ENCODE assay signal across 15 mouse cellular contexts in genomic region chr10:79937775-79938526, GRCm38 (mm10). TPM values are rescaled to one million over a fixed set of nuclear protein-coding genes. Genes with fewer than 3 reads are reported as not detected.
DNase-seq lines count a peak whose midpoint lies in the region; ATAC-seq and TF ChIP-seq lines count a peak whose summit lies in the region.
"Had no signal": no experiment of that assay in that cellular context is flagged by ENCODE, and none has a peak within 500 bp of the region (broad histone marks: within the 10 kb centered on the region; RNA-seq: fewer than 3 reads in every experiment).

No protein-coding gene starts in this region.

- no peak for DNase-seq in heart, postnatal 36 days
- no peak for DNase-seq in CH12.LX (ENCODE audit: extremely low read depth)
- peak; percentile 60 for DNase-seq in kidney, adult 18-20 months
- DNase-seq in liver, embryonic 11.5 days (ENCODE audit: low spot score): no peak
- DNase-seq in thymus, postnatal 25 days: no peak
- DNase-seq in adrenal gland, postnatal 36 days: no peak
- DNase-seq in cerebellum, adult 18-20 months: no peak

- in situ Hi-C loops in CH12.LX (cut with MboI; ENCODE audit: low pct_ligation_motif_present, low pct_unique_long_range_greater_than_20kb, low sequenced_read_pairs): no loop called here

- peaks cover 22% of the 10 kb centered on the region; the same call in 1 of the 2 replicates for H3K36me3 ChIP-seq in heart, embryonic 14.5 days (ENCODE audit: control insufficient read depth, insufficient read depth, low read length)
- peaks cover 61 to 90% of the 10 kb centered on the region in 2 experiments for H3K36me3 ChIP-seq in CH12.LX (replicated peaks in 1 of 2; ENCODE audit: control insufficient read depth in 1 of 2, insufficient read depth in 1 of 2, low read length in 1 of 2)
- H3K36me3 ChIP-seq in liver, embryonic 11.5 days (ENCODE audit: control insufficient read depth, insufficient read depth, low read length): peaks cover 15% of the 10 kb centered on the region; the same call in 1 of the 2 replicates
- H3K36me3 ChIP-seq: forebrain, embryonic 15.5 days had no signal

- H3K27ac ChIP-seq in heart, embryonic 14.5 days (replicated peaks in 1 of 2; ENCODE audit: control insufficient read depth in 1 of 2, insufficient read depth in 1 of 2, low read depth in 2 of 2, low read length in 2 of 2): 0 out of 4 replicates have a peak overlapping the region, but pooled peaks of 1 of the 2 experiments have one; percentile 80
- peak overlapping the region; percentile 97 for H3K27ac ChIP-seq in CH12.LX (ENCODE audit: insufficient read depth, low read depth)
- peak overlapping the region; percentile 34; the same call in 1 of the 2 replicates for H3K27ac ChIP-seq in liver, embryonic 11.5 days (ENCODE audit: low read depth, low read length)
- H3K27ac ChIP-seq: forebrain, embryonic 15.5 days had no signal

- no peak for TF ChIP-seq RAD21 in CH12.LX (IDR thresholded peaks at IDR 0.05; ENCODE audit: low read depth, low read length)

- no peaks in the 10 kb centered on the region for H3K9me3 ChIP-seq in heart, embryonic 14.5 days (ENCODE audit: control insufficient read depth, low read length)
- H3K9me3 ChIP-seq in CH12.LX (replicated peaks; ENCODE audit: low read length): no peaks in the 10 kb centered on the region
- no peaks in the 10 kb centered on the region for H3K9me3 ChIP-seq in liver, embryonic 11.5 days (ENCODE audit: control insufficient read depth, low read length)
- H3K9me3 ChIP-seq: forebrain, embryonic 15.5 days; lung, embryonic 15.5 days had no signal

- no peak overlapping the region for H3K4me3 ChIP-seq in heart, embryonic 14.5 days (ENCODE audit: control insufficient read depth in 1 of 2, insufficient read depth in 1 of 2, low read depth in 1 of 2, low read length in 2 of 2)
- H3K4me3 ChIP-seq in CH12.LX (replicated peaks in 1 of 3; ENCODE audit: low read depth in 2 of 3, low read length in 2 of 3, poor library complexity in 1 of 3): peak overlapping the region in 1 of 3 experiments; percentile 40
- H3K4me3 ChIP-seq in liver, embryonic 11.5 days (ENCODE audit: low read depth, low read length): no peak overlapping the region
- H3K4me3 ChIP-seq: forebrain, embryonic 15.5 days had no signal

- H3K4me2 ChIP-seq in heart, embryonic 14.5 days (ENCODE audit: low read length): peak overlapping the region; percentile 60; the same call in 1 of the 2 replicates
- H3K4me2 ChIP-seq in CH12.LX (ENCODE audit: insufficient read depth, low read depth, poor library complexity, severe bottlenecking): no peak overlapping the region; the same call in 1 of the 2 replicates
- peak overlapping the region; percentile 25 for H3K4me2 ChIP-seq in liver, embryonic 11.5 days
- H3K4me2 ChIP-seq: forebrain, embryonic 15.5 days had no signal

- 88% methylated on average over 11 of the region's 11 CpGs for WGBS in heart, embryonic 14.5 days
- WGBS in liver, embryonic 11.5 days: 62% methylated on average over 11 of the region's 11 CpGs

- H3K9ac ChIP-seq in heart, embryonic 14.5 days (ENCODE audit: low read length): no peak overlapping the region
- H3K9ac ChIP-seq in CH12.LX (ENCODE audit: insufficient read depth, low read depth): no peak overlapping the region
- H3K9ac ChIP-seq in liver, embryonic 11.5 days (ENCODE audit: low read depth, low read length): peak overlapping the region; percentile 34
- H3K9ac ChIP-seq: forebrain, embryonic 15.5 days; lung, embryonic 15.5 days had no signal

- intact Hi-C loops in heart, postnatal 36 days (cut with DNase I): no loop called here

- H3K4me1 ChIP-seq in heart, embryonic 14.5 days (ENCODE audit: control insufficient read depth in 2 of 2, insufficient read depth in 2 of 2, low read length in 2 of 2): peaks cover 46 to 63% of the 10 kb centered on the region in 2 experiments
- H3K4me1 ChIP-seq in CH12.LX (ENCODE audit: control insufficient read depth in 1 of 2, insufficient read depth in 2 of 2): peaks cover 79 to 96% of the 10 kb centered on the region in 2 experiments
- H3K4me1 ChIP-seq in liver, embryonic 11.5 days (replicated peaks; ENCODE audit: control insufficient read depth, insufficient read depth, low read length): peaks cover 64% of the 10 kb centered on the region

- H3K79me2 ChIP-seq in CH12.LX (replicated peaks; ENCODE audit: control insufficient read depth, extremely low read depth, insufficient read depth, poor library complexity, severe bottlenecking): peaks cover 86% of the 10 kb centered on the region

- no peak for ATAC-seq in heart, embryonic 14.5 days (ENCODE audit: insufficient number of reproducible peaks, insufficient read depth, low FRiP score, low read depth)
- ATAC-seq in liver, embryonic 11.5 days (replicated peaks; ENCODE audit: low FRiP score): peak; percentile 48
- ATAC-seq: forebrain, embryonic 15.5 days had no signal

- no peaks in the 10 kb centered on the region for H3K27me3 ChIP-seq in heart, embryonic 14.5 days (ENCODE audit: control insufficient read depth, insufficient read depth, low read length)
- H3K27me3 ChIP-seq in CH12.LX (replicated peaks): no peaks in the 10 kb centered on the region
- H3K27me3 ChIP-seq in liver, embryonic 11.5 days (replicated peaks; ENCODE audit: control insufficient read depth, insufficient read depth, low read length): no peaks in the 10 kb centered on the region
- H3K27me3 ChIP-seq: forebrain, embryonic 15.5 days; lung, embryonic 15.5 days had no signal

- no peak for TF ChIP-seq EP300 in CH12.LX (IDR thresholded peaks at IDR 0.05; ENCODE audit: low read length)

- TF ChIP-seq POLR2A in CH12.LX (IDR thresholded peaks at IDR 0.05; ENCODE audit: low read depth, low read length): peak; percentile 23; the same call in 1 of the 2 replicates

- dilution Hi-C loops in CH12.LX (cut with MboI; ENCODE audit: extremely low pct_ligation_motif_present, extremely low pct_unique_long_range_greater_than_20kb, low sequenced_read_pairs): no loop called here

- TF ChIP-seq CTCF in CH12.LX (conservative IDR thresholded peaks at IDR 0.05 in 1 of 2, IDR thresholded peaks at IDR 0.05 in 1 of 2; ENCODE audit: low read depth in 2 of 2, low read length in 2 of 2): peak in 1 of 2 experiments; percentile 5; a peak in 1 of 4 replicates

TF ChIP-seq in CH12.LX, 34 proteins besides CTCF, POLR2A, EP300 and RAD21 (continues in another document):
- TF ChIP-seq TCF12 (IDR thresholded peaks at IDR 0.05; ENCODE audit: low read depth, low read length) (0 out of 2 replicates have a peak, but pooled peaks have one; percentile 2), PAX5 (IDR thresholded peaks at IDR 0.05; ENCODE audit: low read length) (no peak), NRF1 (IDR thresholded peaks at IDR 0.05; ENCODE audit: low read depth, low read length) (no peak), MYC (IDR thresholded peaks at IDR 0.05; ENCODE audit: low read depth, low read length) (peak; percentile 31; the same call in 1 of the 2 replicates), MAFK (IDR thresholded peaks at IDR 0.05; ENCODE audit: insufficient replicate concordance, low read length) (no peak), CHD1 (IDR thresholded peaks at IDR 0.05; ENCODE audit: low read depth, low read length) (0 out of 2 replicates have a peak, but pooled peaks have one; percentile 37), USF1 (IDR thresholded peaks at IDR 0.05; ENCODE audit: low read depth, low read length) (peak; percentile 48), RCOR1 (conservative IDR thresholded peaks at IDR 0.05; ENCODE audit: low read depth, low read length) (no peak), MXI1 (IDR thresholded peaks at IDR 0.05; ENCODE audit: low read depth, low read length) (peak; percentile 55), NELFE (IDR thresholded peaks at IDR 0.05; ENCODE audit: low read depth, low read length) (no peak)

RNA-seq across cellular contexts. Expression of gene Arid3a, which starts 11.1 kb away (rescaled TPM):
- polyA plus RNA-seq in heart, embryonic 14.5 days (2014; fragmentation: Nextera tagmentation; extraction: Ambion mirVana): 1.9 and 2.8 TPM in 2 replicates
- total RNA-seq in heart, postnatal 36 days (2021): 1 to 10 TPM; 1.9 to 2.6 TPM
- total RNA-seq in CH12.LX (2012; rRNA removed) (114 and 161 TPM in 2 replicates), CH12.LX (2014; rRNA removed) (45.9 and 48.4 TPM in 2 replicates)
- 84.7 and 94.4 TPM in 2 replicates for polyA plus RNA-seq in CH12.LX (2012; ENCODE audit: insufficient read length, low read depth)
- polyA plus RNA-seq in liver, embryonic 11.5 days (2014; fragmentation: Nextera tagmentation; extraction: Ambion mirVana): 10.8 and 12.4 TPM in 2 replicates
- total RNA-seq in adrenal gland, postnatal 36 days (2021): 1 to 10 TPM; 3.0 to 4.1 TPM

RNA-seq across cellular contexts. Expression of gene R3hdm4, which starts 16.9 kb away (rescaled TPM):
- polyA plus RNA-seq in heart, embryonic 14.5 days (2014; fragmentation: Nextera tagmentation; extraction: Ambion mirVana): 96.7 and 98.5 TPM in 2 replicates
- total RNA-seq in heart, postnatal 36 days (2021): 10 to 100 TPM; 81.0 to 88.1 TPM
- total RNA-seq in CH12.LX (2012; rRNA removed): 20.9 and 22.3 TPM in 2 replicates
- total RNA-seq in CH12.LX (2014; rRNA removed): 8.9 and 10.5 TPM in 2 replicates
- polyA plus RNA-seq in CH12.LX (2012; ENCODE audit: insufficient read length, low read depth): 53.2 and 59.4 TPM in 2 replicates
- 99.4 and 104 TPM in 2 replicates for polyA plus RNA-seq in liver, embryonic 11.5 days (2014; fragmentation: Nextera tagmentation; extraction: Ambion mirVana)
- 100 to 1,000 TPM; 104 to 118 TPM for total RNA-seq in adrenal gland, postnatal 36 days (2021)

RNA-seq across cellular contexts. Expression of gene Kiss1r, which starts 21.2 kb away (rescaled TPM):
- 0.19 and 0.70 TPM in 2 replicates for polyA plus RNA-seq in heart, embryonic 14.5 days (2014; fragmentation: Nextera tagmentation; extraction: Ambion mirVana)
- under 1 TPM; 0.17 to 0.38 TPM for total RNA-seq in heart, postnatal 36 days (2021)
- total RNA-seq in CH12.LX (2012; rRNA removed): 0.21 and 0.76 TPM in 2 replicates
- 0.24 and 0.32 TPM in 2 replicates for total RNA-seq in CH12.LX (2014; rRNA removed)
- polyA plus RNA-seq in CH12.LX (2012; ENCODE audit: insufficient read length, low read depth): 0.17 and 0.20 TPM in 2 replicates
- polyA plus RNA-seq in liver, embryonic 11.5 days (2014; fragmentation: Nextera tagmentation; extraction: Ambion mirVana): 0.66 and 0.75 TPM in 2 replicates
- total RNA-seq in adrenal gland, postnatal 36 days (2021): 1 to 10 TPM; 1.2 to 1.3 TPM

RNA-seq across cellular contexts. Expression of gene Wdr18, which starts 22.0 kb away (rescaled TPM):
- 73.2 and 84.4 TPM in 2 replicates for polyA plus RNA-seq in heart, embryonic 14.5 days (2014; fragmentation: Nextera tagmentation; extraction: Ambion mirVana)
- total RNA-seq in heart, postnatal 36 days (2021): 10 to 100 TPM; 25.6 to 28.8 TPM
- total RNA-seq in CH12.LX (2012; rRNA removed) (92.1 and 111 TPM in 2 replicates), CH12.LX (2014; rRNA removed) (59.7 and 70.8 TPM in 2 replicates)
- 54.2 and 69.7 TPM in 2 replicates for polyA plus RNA-seq in CH12.LX (2012; ENCODE audit: insufficient read length, low read depth)
- polyA plus RNA-seq in liver, embryonic 11.5 days (2014; fragmentation: Nextera tagmentation; extraction: Ambion mirVana): 164 and 171 TPM in 2 replicates
- 10 to 100 TPM; 37.8 to 48.9 TPM for total RNA-seq in adrenal gland, postnatal 36 days (2021)

RNA-seq across cellular contexts. Expression of gene Gm26602, which starts 27.3 kb away (rescaled TPM):
- polyA plus RNA-seq in heart, embryonic 14.5 days (2014; fragmentation: Nextera tagmentation; extraction: Ambion mirVana): 4.6 TPM in 1 of 2 replicates, not detected in the other
- total RNA-seq in heart, postnatal 36 days (2021): not detected
- total RNA-seq in CH12.LX (2012; rRNA removed) (6.0 and 8.1 TPM in 2 replicates), CH12.LX (2014; rRNA removed) (not detected in 2 replicates)
- not detected in 2 replicates for polyA plus RNA-seq in CH12.LX (2012; ENCODE audit: insufficient read length, low read depth)
- 7.4 TPM in 1 of 2 replicates, not detected in the other for polyA plus RNA-seq in liver, embryonic 11.5 days (2014; fragmentation: Nextera tagmentation; extraction: Ambion mirVana)
- not detected for total RNA-seq in adrenal gland, postnatal 36 days (2021)
- total RNA-seq: heart, postnatal 14 days; layer of hippocampus, postnatal 10 days had no signal
- polyA plus RNA-seq: brain, embryonic 14.5 days; cortical plate, adult 2 months; neural tube, embryonic 11.5 days had no signal

Comparison
In these comparisons a context has a peak if more than half of its experiments do, and no peak if none do; other contexts are left out.
1. RNA of gene Arid3a, which starts 11.1 kb away (total RNA-seq): 45.9 to 161 TPM in CH12.LX; 3.0 to 4.1 TPM in adrenal gland, postnatal 36 days and 1.9 to 2.6 TPM in heart, postnatal 36 days; every median in the first group is over 4 times any median in the second.